Mouse (Mus musculus): ENCODE data around the gene Agtrap. TPM values are rescaled to one million over a fixed set of nuclear protein-coding genes. Genes with fewer than 3 reads are reported as not detected.

Gene Agtrap
- polyA plus RNA-seq, 1 experiment from 2014 or later: 16.4 TPM

DNA sequence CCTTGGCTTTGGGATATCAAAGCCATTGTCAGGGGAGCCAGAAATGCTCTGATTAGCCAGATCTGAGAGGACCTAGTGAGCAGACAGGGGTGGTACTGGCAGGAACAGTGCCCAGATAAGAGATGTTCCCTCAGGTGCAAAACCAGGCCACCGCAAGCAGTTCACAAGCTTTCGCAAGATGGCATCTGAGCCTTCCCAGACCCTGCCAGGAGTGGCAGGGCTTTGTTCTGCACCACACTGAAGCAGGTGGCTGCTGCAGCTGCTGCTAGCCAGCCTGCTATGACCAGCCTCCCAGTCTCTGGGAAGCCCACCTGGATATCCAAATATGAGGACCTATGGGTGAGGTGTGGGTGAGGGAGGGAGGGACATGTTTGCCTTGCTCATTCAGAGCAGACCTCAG, 10.1 kb upstream of the Agtrap start:
- Histone ChIP-seq H3K4me1 (replicated peaks; ENCODE audit: control insufficient read depth, insufficient read depth, low read length) (peaks cover 3% of the 10 kb centered on the region), H3K9ac (ENCODE audit: low read length) (no peak overlapping the region), H3K27ac (ENCODE audit: low read depth) (no peak overlapping the region), H3K4me3 (ENCODE audit: low read depth, low read length) (no peak overlapping the region), H3K36me3 (ENCODE audit: control insufficient read depth, insufficient read depth, low read length) (no peaks in the 10 kb centered on the region), H3K9me3 (ENCODE audit: control insufficient read depth, low read length) (no peaks in the 10 kb centered on the region), H3K4me2 (ENCODE audit: low read length) (no peak overlapping the region), H3K27me3 (replicated peaks; ENCODE audit: control insufficient read depth, insufficient read depth, low read length) (no peaks in the 10 kb centered on the region)
- 85% methylated on average over 2 of the region's 2 CpGs for WGBS
- no peak for DNase-seq (ENCODE audit: low spot score)
- ATAC-seq (replicated peaks; ENCODE audit: low FRiP score, low TSS enrichment, low read depth): no peak

DNA sequence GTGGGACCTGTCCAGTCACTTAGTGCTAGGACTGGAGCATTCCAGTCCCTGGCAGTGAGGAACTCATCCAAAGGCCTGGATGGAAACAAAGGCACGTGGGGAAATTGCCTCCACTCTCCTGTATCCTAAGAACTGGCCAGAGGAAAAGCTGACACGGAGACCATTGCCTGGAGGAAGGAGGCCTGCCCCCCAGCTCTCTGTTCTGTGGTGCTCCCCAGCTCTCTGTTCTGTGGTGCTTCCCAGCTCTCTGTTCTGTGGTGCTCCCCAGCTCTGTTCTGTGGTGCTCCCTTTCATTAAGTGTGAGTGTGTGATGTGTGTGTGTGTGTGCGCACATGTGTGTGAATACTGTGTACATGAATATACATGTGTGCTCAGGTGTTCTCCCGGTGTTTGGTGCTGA, 7.2 kb upstream of the Agtrap start:
- DNase-seq (ENCODE audit: low spot score): no peak
- Histone ChIP-seq H3K4me3 (ENCODE audit: low read depth, low read length) (no peak overlapping the region), H3K27me3 (replicated peaks; ENCODE audit: control insufficient read depth, insufficient read depth, low read length) (no peaks in the 10 kb centered on the region), H3K36me3 (ENCODE audit: control insufficient read depth, insufficient read depth, low read length) (no peaks in the 10 kb centered on the region), H3K4me1 (replicated peaks; ENCODE audit: control insufficient read depth, insufficient read depth, low read length) (no peaks in the 10 kb centered on the region), H3K27ac (ENCODE audit: low read depth) (no peak overlapping the region), H3K9me3 (ENCODE audit: control insufficient read depth, low read length) (no peaks in the 10 kb centered on the region), H3K9ac (ENCODE audit: low read length) (no peak overlapping the region), H3K4me2 (ENCODE audit: low read length) (no peak overlapping the region)
- WGBS: 80% methylated on average over 4 of the region's 4 CpGs
- ATAC-seq (replicated peaks; ENCODE audit: low FRiP score, low TSS enrichment, low read depth): no peak

DNA sequence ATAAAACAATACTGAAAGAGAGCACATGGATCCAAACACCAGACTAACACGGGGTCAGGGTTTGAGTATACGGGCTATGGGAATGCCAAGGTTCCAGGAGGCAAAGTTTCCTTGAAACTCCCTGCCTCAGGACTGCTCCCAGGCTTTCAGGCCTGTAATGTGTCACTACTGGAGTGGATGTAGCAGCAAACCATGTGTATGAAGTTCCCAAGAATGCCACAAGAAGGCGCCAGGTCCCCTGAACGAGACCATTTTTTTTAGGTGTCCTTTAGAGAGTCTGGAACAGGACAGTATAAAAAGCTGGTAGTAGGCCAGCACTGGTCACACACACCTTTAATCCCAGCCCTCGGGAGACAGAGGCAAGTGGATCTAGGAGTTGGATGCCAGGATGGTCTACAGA, 6.3 kb upstream of the Agtrap start:
- DNase-seq (ENCODE audit: low spot score) (no peak), ATAC-seq (replicated peaks; ENCODE audit: low FRiP score, low TSS enrichment, low read depth) (no peak)
- no peaks in the 10 kb centered on the region for H3K4me1 ChIP-seq (replicated peaks; ENCODE audit: control insufficient read depth, insufficient read depth, low read length)
- H3K27ac ChIP-seq (ENCODE audit: low read depth): no peak overlapping the region
- H3K4me2 ChIP-seq (ENCODE audit: low read length): no peak overlapping the region
- H3K9me3 ChIP-seq (ENCODE audit: control insufficient read depth, low read length): no peaks in the 10 kb centered on the region
- no peaks in the 10 kb centered on the region for H3K27me3 ChIP-seq (replicated peaks; ENCODE audit: control insufficient read depth, insufficient read depth, low read length)
- H3K4me3 ChIP-seq (ENCODE audit: low read depth, low read length): no peak overlapping the region
- H3K9ac ChIP-seq (ENCODE audit: low read length): no peak overlapping the region
- H3K36me3 ChIP-seq (ENCODE audit: control insufficient read depth, insufficient read depth, low read length): no peaks in the 10 kb centered on the region
- WGBS: 87% methylated on average over 5 of the region's 5 CpGs

DNA sequence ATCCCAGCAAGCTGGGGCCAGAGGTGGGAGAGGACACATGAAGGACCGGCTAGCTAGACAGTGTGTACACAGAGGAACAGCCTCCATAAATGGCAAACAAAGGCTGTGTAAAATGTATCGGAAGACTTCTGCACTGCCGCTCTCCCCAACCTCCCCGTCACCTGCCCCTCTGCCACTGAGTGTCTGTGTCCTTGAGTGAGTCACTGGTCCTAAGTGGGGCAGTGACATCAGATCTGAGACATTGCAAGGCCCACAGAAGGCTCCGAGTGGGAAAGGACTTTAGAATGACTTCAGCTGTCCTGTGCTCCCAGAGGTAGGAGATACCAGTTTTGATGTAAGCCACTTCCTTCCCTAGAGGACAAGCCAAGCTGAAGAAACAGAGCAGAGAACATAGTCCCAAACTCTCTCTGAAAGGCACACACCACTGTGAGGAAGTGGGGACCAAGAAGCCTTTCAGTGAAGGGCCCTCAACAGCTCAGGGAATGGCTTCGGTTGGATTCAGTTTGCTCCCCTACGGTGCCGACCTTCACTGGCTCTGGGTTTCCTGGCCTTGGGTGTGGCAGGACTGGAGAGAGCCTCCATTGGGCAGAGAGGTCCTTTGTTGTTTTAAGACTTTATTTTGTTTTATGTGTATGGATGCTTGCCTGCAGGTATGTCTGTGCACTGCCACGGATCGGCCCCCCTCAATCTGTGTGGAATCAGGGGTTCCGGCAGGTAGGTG, 4.9 kb upstream of the Agtrap start:
- Histone ChIP-seq H3K27me3 (replicated peaks; ENCODE audit: control insufficient read depth, insufficient read depth, low read length) (no peaks in the 10 kb centered on the region), H3K9me3 (ENCODE audit: control insufficient read depth, low read length) (no peaks in the 10 kb centered on the region), H3K9ac (ENCODE audit: low read length) (no peak overlapping the region), H3K36me3 (ENCODE audit: control insufficient read depth, insufficient read depth, low read length) (no peaks in the 10 kb centered on the region), H3K4me2 (ENCODE audit: low read length) (no peak overlapping the region), H3K27ac (ENCODE audit: low read depth) (no peak overlapping the region), H3K4me3 (ENCODE audit: low read depth, low read length) (no peak overlapping the region), H3K4me1 (replicated peaks; ENCODE audit: control insufficient read depth, insufficient read depth, low read length) (no peaks in the 10 kb centered on the region)
- WGBS: 83% methylated on average over 11 of the region's 11 CpGs
- ATAC-seq (replicated peaks; ENCODE audit: low FRiP score, low TSS enrichment, low read depth) (no peak), DNase-seq (ENCODE audit: low spot score) (no peak)

DNA sequence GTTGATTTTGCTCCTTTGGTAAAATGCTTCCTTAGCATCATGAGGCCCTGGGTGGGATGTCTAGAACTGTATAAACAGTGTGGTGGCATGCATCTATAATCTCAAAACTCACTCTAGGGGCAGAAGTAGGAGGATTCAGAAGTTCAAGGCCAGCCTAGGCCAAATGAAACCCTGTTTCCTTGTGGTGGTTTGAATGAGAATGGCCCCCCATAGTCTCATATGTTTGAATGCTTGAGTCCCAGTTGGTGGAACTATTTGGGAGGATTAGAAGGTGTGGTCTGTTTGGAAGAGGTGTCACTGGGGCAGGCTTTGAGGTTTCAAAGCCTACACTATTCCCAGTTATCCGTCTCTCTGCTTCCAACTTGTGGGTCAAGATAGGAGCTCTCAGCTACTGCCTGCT, 3.4 kb upstream of the Agtrap start:
- ATAC-seq (replicated peaks; ENCODE audit: low FRiP score, low TSS enrichment, low read depth): no peak
- H3K4me3 ChIP-seq (ENCODE audit: low read depth, low read length): no peak overlapping the region
- DNase-seq (ENCODE audit: low spot score): no peak
- H3K36me3 ChIP-seq (ENCODE audit: control insufficient read depth, insufficient read depth, low read length): no peaks in the 10 kb centered on the region
- WGBS: 92% methylated on average over 1 of the region's 1 CpGs
- H3K27me3 ChIP-seq (replicated peaks; ENCODE audit: control insufficient read depth, insufficient read depth, low read length): no peaks in the 10 kb centered on the region
- H3K9me3 ChIP-seq (ENCODE audit: control insufficient read depth, low read length): no peaks in the 10 kb centered on the region
- peaks cover 7% of the 10 kb centered on the region; the same call in 1 of the 2 replicates for H3K4me1 ChIP-seq (replicated peaks; ENCODE audit: control insufficient read depth, insufficient read depth, low read length)
- no peak overlapping the region for H3K9ac ChIP-seq (ENCODE audit: low read length)
- no peak overlapping the region for H3K4me2 ChIP-seq (ENCODE audit: low read length)
- H3K27ac ChIP-seq (ENCODE audit: low read depth): no peak overlapping the region

DNA sequence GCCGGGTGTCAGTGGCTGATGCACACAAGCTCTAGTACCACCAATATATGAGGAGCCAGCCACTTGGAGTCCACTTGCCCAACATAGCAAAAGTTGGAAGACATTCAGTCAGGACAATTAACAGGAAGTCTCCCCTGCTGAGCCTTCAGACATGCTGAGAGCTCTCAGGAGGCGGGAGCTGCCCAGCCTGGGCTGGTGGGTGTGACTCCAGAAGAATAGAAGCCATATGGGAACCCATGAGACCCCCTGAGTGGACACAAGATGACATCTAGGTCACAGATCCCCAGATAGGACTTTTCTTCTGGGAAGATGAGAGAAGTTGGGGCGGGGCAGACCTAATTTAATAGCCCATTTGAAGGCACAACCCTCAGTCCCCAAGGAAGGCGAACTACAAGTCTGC, 1.3 kb upstream of the Agtrap start:
- 71% methylated on average over 4 of the region's 4 CpGs for WGBS
- H3K27ac ChIP-seq (ENCODE audit: low read depth): no peak overlapping the region
- H3K4me3 ChIP-seq (ENCODE audit: low read depth, low read length): no peak overlapping the region

DNA sequence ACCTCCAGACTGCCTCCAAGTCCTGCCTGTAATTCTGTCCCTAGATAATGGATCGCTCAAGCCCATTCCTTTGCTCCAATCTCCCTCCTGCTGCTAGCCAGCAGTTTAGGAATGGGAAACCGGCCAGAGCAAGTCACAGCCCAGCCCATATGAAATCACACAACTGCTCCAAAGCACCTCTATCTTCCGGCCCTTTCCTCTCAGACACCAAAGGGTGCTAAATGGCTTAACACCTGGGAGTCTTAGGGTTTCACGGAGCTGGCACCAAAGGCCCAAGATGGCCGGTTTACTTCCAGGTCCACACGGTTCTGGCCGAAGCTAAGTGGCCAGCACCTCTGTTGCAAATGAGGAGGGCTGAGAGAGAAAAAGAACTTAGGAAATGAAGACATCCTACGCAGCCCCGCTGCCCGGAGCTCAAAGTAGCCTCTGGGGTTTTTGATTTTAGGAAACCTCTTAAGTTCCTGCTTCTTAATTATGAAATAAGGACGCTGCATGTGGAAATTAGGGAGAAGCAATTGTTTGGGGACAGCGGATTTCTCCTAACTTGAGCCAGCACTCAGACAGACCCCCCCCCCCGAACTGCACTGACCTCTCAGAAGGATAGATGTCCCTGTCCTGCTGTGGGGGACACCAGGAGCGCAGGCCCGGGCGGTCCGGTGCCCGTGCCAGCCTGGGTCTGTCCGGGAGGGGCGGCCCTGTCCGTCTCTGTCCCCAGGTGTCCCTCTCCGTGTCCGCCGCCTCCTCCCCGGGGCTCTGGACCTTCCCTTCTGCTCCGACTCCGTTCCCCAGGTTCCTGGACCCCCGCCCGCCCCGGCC, 532 bp downstream of the Agtrap start:
- Histone ChIP-seq H3K4me3 (ENCODE audit: low read depth, low read length) (peak overlapping the region; percentile 81), H3K4me1 (replicated peaks; ENCODE audit: control insufficient read depth, insufficient read depth, low read length) (peaks cover 21% of the 10 kb centered on the region), H3K9me3 (ENCODE audit: control insufficient read depth, low read length) (no peaks in the 10 kb centered on the region), H3K4me2 (ENCODE audit: low read length) (peak overlapping the region; percentile 81), H3K36me3 (ENCODE audit: control insufficient read depth, insufficient read depth, low read length) (no peaks in the 10 kb centered on the region), H3K27ac (ENCODE audit: low read depth) (0 out of 2 replicates have a peak overlapping the region, but pooled peaks have one; percentile 43), H3K27me3 (replicated peaks; ENCODE audit: control insufficient read depth, insufficient read depth, low read length) (no peaks in the 10 kb centered on the region), H3K9ac (ENCODE audit: low read length) (peak overlapping the region; percentile 71)
- ATAC-seq (replicated peaks; ENCODE audit: low FRiP score, low TSS enrichment, low read depth) (peak; percentile 62), DNase-seq (ENCODE audit: low spot score) (no peak)
- WGBS: 5% methylated on average over 22 of the region's 30 CpGs

More for the DNA sequence above, 1.3 kb upstream of the Agtrap start:
- Histone ChIP-seq H3K9me3 (ENCODE audit: control insufficient read depth, low read length) (no peaks in the 10 kb centered on the region), H3K36me3 (ENCODE audit: control insufficient read depth, insufficient read depth, low read length) (no peaks in the 10 kb centered on the region), H3K4me1 (replicated peaks; ENCODE audit: control insufficient read depth, insufficient read depth, low read length) (peaks cover 17% of the 10 kb centered on the region), H3K4me2 (ENCODE audit: low read length) (no peak overlapping the region), H3K9ac (ENCODE audit: low read length) (no peak overlapping the region), H3K27me3 (replicated peaks; ENCODE audit: control insufficient read depth, insufficient read depth, low read length) (no peaks in the 10 kb centered on the region)
- DNase-seq (ENCODE audit: low spot score) (no peak), ATAC-seq (replicated peaks; ENCODE audit: low FRiP score, low TSS enrichment, low read depth) (no peak)

DNA sequence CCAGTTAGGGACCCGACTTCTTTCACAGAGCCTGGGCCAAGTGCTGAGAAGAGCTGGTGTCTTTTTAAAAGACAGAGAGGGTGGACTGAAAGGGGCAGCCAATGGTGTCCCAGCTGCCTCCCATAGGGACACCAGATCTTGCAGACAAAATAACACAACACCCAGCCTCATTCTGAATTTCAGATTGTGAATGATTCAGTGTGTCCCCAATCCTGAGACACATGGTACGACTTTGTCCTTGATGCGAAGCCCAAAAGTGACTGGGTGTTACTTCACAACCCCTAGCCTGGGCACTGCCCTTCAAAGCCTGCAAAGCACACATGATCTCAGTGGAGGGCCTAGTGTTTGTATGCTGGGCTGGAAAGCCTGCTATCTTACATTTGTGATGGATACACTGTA, 1.9 kb downstream of the Agtrap start:
- peaks cover 21% of the 10 kb centered on the region for H3K4me1 ChIP-seq (replicated peaks; ENCODE audit: control insufficient read depth, insufficient read depth, low read length)
- DNase-seq (ENCODE audit: low spot score) (no peak), ATAC-seq (replicated peaks; ENCODE audit: low FRiP score, low TSS enrichment, low read depth) (no peak)
- no peak overlapping the region for H3K4me3 ChIP-seq (ENCODE audit: low read depth, low read length)
- 0 out of 2 replicates have a peak, but pooled peaks cover 3% of the 10 kb centered on the region for H3K36me3 ChIP-seq (ENCODE audit: control insufficient read depth, insufficient read depth, low read length)
- no peaks in the 10 kb centered on the region for H3K9me3 ChIP-seq (ENCODE audit: control insufficient read depth, low read length)
- 69% methylated on average over 3 of the region's 3 CpGs for WGBS
- H3K9ac ChIP-seq (ENCODE audit: low read length): no peak overlapping the region
- no peak overlapping the region for H3K27ac ChIP-seq (ENCODE audit: low read depth)
- no peaks in the 10 kb centered on the region for H3K27me3 ChIP-seq (replicated peaks; ENCODE audit: control insufficient read depth, insufficient read depth, low read length)
- no peak overlapping the region for H3K4me2 ChIP-seq (ENCODE audit: low read length)
